Mouse (Mus musculus): ENCODE results near the gene Notch3.

Gene Notch3

GRCm38 (mm10) chr17:32092895-32093294 lies 73.8 kb downstream of the Notch3 start:
- ChIA-PET CTCF (interaction anchor here in 1 of 4 experiments (2.2 kb wide), 1 partner anchor 69 kb away, joined by 8 read pairs; no protein-coding TSS in a partner anchor), POLR2A (interaction anchor here in 2 of 4 experiments (0.6 to 1.0 kb wide), 7 partner anchors 25 to 403 kb away, joined by 3 to 4 read pairs (median 3); no protein-coding TSS in a partner anchor)

GRCm38 (mm10) chr17:32092241-32092619 lies 74.4 kb downstream of the Notch3 start:
- POLR2A ChIA-PET, result interaction anchor here in 2 of 4 experiments (0.7 to 1.9 kb wide), 8 partner anchors 8 to 51 kb away, joined by 3 to 11 read pairs (median 4); no protein-coding TSS in a partner anchor
- CTCF ChIA-PET, result interaction anchor here in 2 of 4 experiments (0.6 to 2.2 kb wide), 2 partner anchors 70 to 372 kb away, joined by 3 to 8 read pairs; no protein-coding TSS in a partner anchor

GRCm38 (mm10) chr17:32091364-32092240 lies 75.0 kb downstream of the Notch3 start:
- CTCF ChIA-PET, result interaction anchor here in 3 of 4 experiments (0.6 to 2.2 kb wide), 6 partner anchors 18 to 438 kb away, joined by 3 to 8 read pairs (median 4); no protein-coding TSS in a partner anchor
- POLR2A ChIA-PET, result interaction anchor here in 2 of 4 experiments (0.6 to 1.9 kb wide), 13 partner anchors 9 to 227 kb away, joined by 3 to 11 read pairs (median 4); no protein-coding TSS in a partner anchor

- CTCF ChIA-PET, result interaction anchor here in 2 of 4 experiments (0.6 to 1.4 kb wide), 4 partner anchors 18 to 438 kb away, joined by 3 to 5 read pairs (median 4); no protein-coding TSS in a partner anchor
- POLR2A ChIA-PET, result interaction anchor here in 2 of 4 experiments (0.5 to 1.9 kb wide), 14 partner anchors 9 to 227 kb away, joined by 3 to 11 read pairs (median 4); no protein-coding TSS in a partner anchor
Observed at GRCm38 (mm10) chr17:32091032-32091363, 75.7 kb downstream of the Notch3 start.

GRCm38 (mm10) chr17:32087069-32087468 lies 79.6 kb downstream of the Notch3 start:
- ChIA-PET POLR2A (interaction anchor here (0.5 to 2.4 kb wide), 9 partner anchors 11 to 663 kb away, joined by 3 to 7 read pairs (median 3); no protein-coding TSS in a partner anchor), CTCF (interaction anchor here in 1 of 4 experiments (1.2 kb wide), 1 partner anchor 13 kb away, joined by 3 read pairs; no protein-coding TSS in a partner anchor)

- ChIA-PET POLR2A (no interaction called here), CTCF (no interaction called here)
Observed at GRCm38 (mm10) chr17:32083351-32083750, 83.3 kb downstream of the Notch3 start.

- ChIA-PET CTCF (interaction anchor here in 3 of 4 experiments (0.6 to 1.6 kb wide), 6 partner anchors 7 to 184 kb away, joined by 3 to 5 read pairs (median 4); no protein-coding TSS in a partner anchor), POLR2A (interaction anchor here in 2 of 4 experiments (0.7 to 1.5 kb wide), 2 partner anchors 12 to 207 kb away, joined by 4 to 5 read pairs; no protein-coding TSS in a partner anchor)
Observed at GRCm38 (mm10) chr17:32075164-32075563, 91.5 kb downstream of the Notch3 start.

- ChIA-PET POLR2A (interaction anchor here in 2 of 4 experiments (1.3 to 1.7 kb wide), 3 partner anchors 12 to 17 kb away, joined by 4 to 5 read pairs (median 4); no protein-coding TSS in a partner anchor), CTCF (interaction anchor here in 3 of 4 experiments (0.6 to 1.9 kb wide), 9 partner anchors 11 to 397 kb away, joined by 3 to 13 read pairs (median 5); partner anchors contain the start of gene Cryaa (in 1 of the 3))
Observed at GRCm38 (mm10) chr17:32074658-32075057, 92.0 kb downstream of the Notch3 start.

GRCm38 (mm10) chr17:32073359-32073758 lies 93.3 kb downstream of the Notch3 start:
- ChIA-PET CTCF (interaction anchor here (0.5 to 1.9 kb wide), 40 partner anchors 9 to 813 kb away, joined by 3 to 13 read pairs (median 4); partner anchors contain the start of gene Cryaa (in 1 of the 4)), POLR2A (interaction anchor here in 3 of 4 experiments (0.6 to 1.7 kb wide), 15 partner anchors 12 to 374 kb away, joined by 3 to 8 read pairs (median 3); no protein-coding TSS in a partner anchor)

All from embryonic stem cell, embryonic (primary cell).